Mouse (Mus musculus): Measurements from ENCODE around the gene Sigmar1. TPM values are rescaled to one million over a fixed set of nuclear protein-coding genes. Genes with fewer than 3 reads are reported as not detected.
"Not testable (repeated sequence)": the region's sequence is repeated elsewhere in the genome, so short reads cannot be mapped to it uniquely, and the experiment has no call there.

The Sigmar1 gene
- polyA plus RNA-seq, 1 experiment from 2014 or later, result 77.4 TPM

- WGBS, result 15% methylated on average over 8 of the region's 8 CpGs
- DNase-seq (ENCODE audit: low spot score), result peak; percentile 59
- peaks cover 67% of the 10 kb centered on the region for H3K36me3 ChIP-seq
- H3K4me3 ChIP-seq, result no peak overlapping the region
- H3K27ac ChIP-seq, result no peak overlapping the region
- no peaks in the 10 kb centered on the region for H3K9me3 ChIP-seq
- peaks cover 48% of the 10 kb centered on the region for H3K4me1 ChIP-seq (replicated peaks)
- H3K27me3 ChIP-seq (ENCODE audit: insufficient read depth, poor library complexity, severe bottlenecking), result no peaks in the 10 kb centered on the region
These were observed 41.7 kb downstream of the Sigmar1 start for GRCm38 (mm10) chr4:41714276-41714675.

DNA sequence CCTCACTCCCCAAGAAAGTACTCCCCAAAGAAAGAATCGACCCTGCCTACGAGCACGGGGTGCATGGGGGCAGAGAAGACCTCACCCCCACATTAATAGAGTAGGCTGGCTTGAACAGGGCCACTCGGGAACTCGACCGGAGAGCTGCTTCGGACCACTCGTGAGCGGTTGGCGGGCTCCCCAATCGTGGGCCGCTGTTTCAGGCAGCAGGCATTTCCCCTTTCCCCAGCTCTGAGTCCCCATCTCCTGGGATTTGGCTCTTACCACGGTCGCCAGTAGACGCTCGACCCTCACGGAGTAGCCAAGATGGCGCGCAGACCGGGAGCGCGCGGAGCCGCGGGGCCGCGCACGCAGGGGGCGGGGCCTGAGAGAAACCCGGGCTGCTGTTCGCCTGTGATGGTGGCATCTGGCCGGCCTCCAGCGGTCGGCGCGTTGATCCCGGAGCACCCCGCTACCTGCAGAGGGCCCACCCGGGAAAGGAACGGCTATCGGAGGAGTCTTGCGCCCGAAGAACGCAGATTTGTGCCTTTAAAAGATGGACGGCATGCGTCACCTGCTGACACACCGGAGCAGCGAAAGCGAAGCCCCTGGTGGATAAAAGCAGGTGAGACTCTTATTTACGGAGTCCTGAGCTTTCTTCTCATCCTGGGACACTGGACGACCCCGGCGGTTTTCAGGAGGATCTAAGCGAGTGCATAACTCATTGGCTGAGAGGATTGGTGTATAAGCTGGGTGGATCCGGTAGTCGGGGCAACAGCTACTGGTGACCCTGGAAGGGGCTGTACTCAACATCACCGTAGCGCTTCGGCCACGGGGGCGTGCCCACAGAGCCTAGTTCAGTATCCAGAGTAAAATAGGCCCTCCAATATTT is 42.5 kb downstream of the Sigmar1 start, which contains the start of gene Rpp25l:
TSS of gene Rpp25l (minus strand) at position 338 of the 871 bp plus-strand sequence.
- Histone ChIP-seq H3K27ac (peak within 1 kb of the TSS; percentile 97), H3K4me1 (replicated peaks) (peaks cover 54% of the 10 kb centered on the region)

GRCm38 (mm10) chr4:41712421-41713196 is 43.3 kb downstream of the Sigmar1 start:
- no peak for DNase-seq (ENCODE audit: low spot score)
- 50% methylated on average over 31 of the region's 31 CpGs for WGBS
- H3K9me3 ChIP-seq, result no peaks in the 10 kb centered on the region
- H3K36me3 ChIP-seq, result peaks cover 51% of the 10 kb centered on the region
- peaks cover 3% of the 10 kb centered on the region; the same call in 1 of the 2 replicates for H3K27me3 ChIP-seq (ENCODE audit: insufficient read depth, poor library complexity, severe bottlenecking)
- peak overlapping the region; percentile 75 for H3K4me3 ChIP-seq
- peak overlapping the region; percentile 97 for H3K27ac ChIP-seq
- H3K4me1 ChIP-seq (replicated peaks), result peaks cover 63% of the 10 kb centered on the region

More for the DNA sequence above, 42.5 kb downstream of the Sigmar1 start, which contains the start of gene Rpp25l:
- Histone ChIP-seq H3K27me3 (ENCODE audit: insufficient read depth, poor library complexity, severe bottlenecking) (no peaks in the 10 kb centered on the region), H3K9me3 (no peaks in the 10 kb centered on the region), H3K36me3 (peaks cover 59% of the 10 kb centered on the region), H3K4me3 (peak within 1 kb of the TSS; percentile 75)
- WGBS, result under 1% methylated on average over 61 of the region's 61 CpGs
- peak; percentile 91 for DNase-seq (ENCODE audit: low spot score)

DNA sequence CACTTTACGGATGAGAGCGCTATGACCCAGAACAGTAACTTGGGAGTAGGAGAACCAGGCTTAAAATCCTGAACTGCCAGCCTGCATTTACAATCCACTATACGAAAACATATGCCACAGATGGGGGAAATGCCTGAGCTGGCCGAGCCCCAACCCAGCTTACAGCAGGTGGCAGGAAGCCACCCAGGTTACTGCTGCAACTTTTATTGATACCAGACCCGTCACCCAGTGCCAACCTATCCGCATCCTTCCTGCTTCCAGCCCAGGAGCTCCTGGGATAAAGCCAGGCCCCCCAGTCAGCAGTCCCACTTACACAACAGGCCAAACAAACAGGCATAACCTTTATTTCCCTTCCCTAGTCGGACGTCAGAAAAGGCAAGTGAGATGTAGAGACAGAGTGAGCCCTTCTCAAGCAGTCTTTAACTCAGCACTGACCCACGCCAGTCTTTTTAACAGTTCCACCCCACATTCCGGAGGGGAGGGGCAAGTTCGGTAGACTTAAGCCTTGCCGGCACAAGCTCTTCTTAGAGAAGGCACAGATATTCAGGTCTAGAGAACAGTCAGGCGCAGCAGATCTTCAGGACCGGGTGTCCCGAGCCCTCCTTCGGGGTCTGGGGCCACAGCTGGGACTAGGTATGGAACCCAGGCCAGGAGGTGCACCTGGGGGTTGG is 44.1 kb downstream of the Sigmar1 start:
- no peak for DNase-seq (ENCODE audit: low spot score)
- H3K36me3 ChIP-seq, result peaks cover 43% of the 10 kb centered on the region
- no peaks in the 10 kb centered on the region for H3K9me3 ChIP-seq
- peaks cover 65% of the 10 kb centered on the region for H3K4me1 ChIP-seq (replicated peaks)
- H3K27ac ChIP-seq, result peak overlapping the region; percentile 97
- peak overlapping the region; percentile 75 for H3K4me3 ChIP-seq
- 86% methylated on average over 16 of the region's 16 CpGs for WGBS
- H3K27me3 ChIP-seq (ENCODE audit: insufficient read depth, poor library complexity, severe bottlenecking), result peaks cover 3% of the 10 kb centered on the region; the same call in 1 of the 2 replicates

- Histone ChIP-seq H3K4me1 (replicated peaks) (peaks cover 69% of the 10 kb centered on the region), H3K36me3 (peaks cover 28% of the 10 kb centered on the region), H3K4me3 (no peak overlapping the region), H3K27me3 (ENCODE audit: insufficient read depth, poor library complexity, severe bottlenecking) (peaks cover 19% of the 10 kb centered on the region), H3K27ac (no peak overlapping the region), H3K9me3 (no peaks in the 10 kb centered on the region)
- WGBS, result 76% methylated on average over 4 of the region's 4 CpGs
- no peak for DNase-seq (ENCODE audit: low spot score)
These were observed 45.7 kb downstream of the Sigmar1 start for GRCm38 (mm10) chr4:41710229-41710628.

DNA sequence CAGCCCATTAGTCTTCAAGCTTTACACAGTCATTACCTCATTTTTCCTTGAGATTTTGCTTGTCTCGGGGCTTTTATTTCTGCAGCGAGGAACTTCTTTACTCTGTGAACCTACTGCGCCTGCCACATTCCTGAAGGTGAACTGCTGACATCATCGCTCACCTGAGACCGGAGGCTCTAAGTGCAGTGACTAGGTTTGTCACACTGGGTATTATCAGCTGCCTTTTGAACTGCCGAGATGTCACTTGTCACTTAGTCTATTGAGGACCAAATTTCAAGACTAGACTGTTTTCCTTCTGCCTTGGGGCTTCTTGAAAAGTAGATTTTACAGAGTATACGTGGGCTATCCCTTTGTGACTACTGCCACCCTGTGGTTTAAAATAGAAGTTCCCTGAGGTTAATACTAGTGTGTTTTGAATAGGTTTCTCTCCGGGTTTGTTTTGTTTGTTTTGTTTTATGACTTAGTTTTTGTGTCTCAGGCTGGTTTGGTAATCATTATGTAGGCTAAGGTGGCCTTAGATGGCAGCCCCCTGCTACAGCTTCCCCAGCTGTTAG is 47.7 kb downstream of the Sigmar1 start:
- Histone ChIP-seq H3K27ac (no peak overlapping the region), H3K4me3 (no peak overlapping the region), H3K36me3 (peaks cover 23% of the 10 kb centered on the region), H3K27me3 (ENCODE audit: insufficient read depth, poor library complexity, severe bottlenecking) (peaks cover 28% of the 10 kb centered on the region), H3K4me1 (replicated peaks) (peaks cover 67% of the 10 kb centered on the region), H3K9me3 (no peaks in the 10 kb centered on the region)
- no peak for DNase-seq (ENCODE audit: low spot score)
- WGBS, result 45% methylated on average over 8 of the region's 8 CpGs

- peak overlapping the region; percentile 62 for H3K27ac ChIP-seq
These were observed 48.9 kb downstream of the Sigmar1 start for GRCm38 (mm10) chr4:41707011-41707535.

DNA sequence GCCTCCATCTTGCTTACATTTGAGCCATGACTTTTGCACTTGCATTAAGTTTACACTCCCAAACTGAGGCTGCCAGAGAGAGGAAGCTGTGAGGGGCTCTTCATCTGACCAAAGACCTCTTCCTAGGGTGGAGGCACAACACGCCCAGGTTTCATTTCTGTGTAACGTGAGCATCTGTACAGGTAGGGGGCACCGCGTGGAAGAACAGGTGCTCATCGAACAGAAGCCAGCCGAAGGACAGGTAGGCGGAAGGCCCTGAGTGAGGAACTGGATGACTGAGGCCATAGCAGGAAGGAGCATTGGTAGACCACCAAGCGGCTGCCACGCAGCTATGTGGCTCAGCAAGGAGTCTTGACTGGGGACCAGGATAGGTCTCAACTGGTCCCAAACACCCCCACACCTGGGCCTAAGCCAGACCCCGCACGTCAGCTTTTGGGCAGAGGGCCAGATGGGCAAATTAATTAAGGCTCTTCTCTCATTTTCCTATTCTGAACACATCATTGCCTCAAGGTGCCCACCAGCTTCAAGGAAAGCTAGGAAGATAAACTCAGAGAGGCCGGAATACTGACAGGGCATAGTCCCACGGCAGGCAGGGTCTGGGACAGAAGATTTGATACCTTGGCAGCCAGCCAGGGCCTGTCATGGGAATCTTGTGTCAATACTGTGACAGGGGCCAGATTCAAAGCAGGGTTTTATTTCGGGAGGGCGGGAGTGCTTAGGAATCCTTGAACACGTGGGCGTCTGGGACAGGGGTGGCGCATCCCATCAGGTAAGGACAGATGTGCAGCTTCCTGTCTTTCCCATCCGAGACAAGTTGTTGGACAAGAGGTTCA is 49.8 kb downstream of the Sigmar1 start:
- peaks cover 9% of the 10 kb centered on the region for H3K36me3 ChIP-seq
- no peak for DNase-seq (ENCODE audit: low spot score)
- peak overlapping the region; percentile 41; the same call in 1 of the 2 replicates for H3K27ac ChIP-seq
- H3K9me3 ChIP-seq, result no peaks in the 10 kb centered on the region
- peaks cover 47% of the 10 kb centered on the region for H3K4me1 ChIP-seq (replicated peaks)
- WGBS, result 73% methylated on average over 19 of the region's 19 CpGs
- H3K27me3 ChIP-seq (ENCODE audit: insufficient read depth, poor library complexity, severe bottlenecking), result peaks cover 28% of the 10 kb centered on the region
- peak overlapping the region; percentile 32; the same call in 1 of the 2 replicates for H3K4me3 ChIP-seq

More at GRCm38 (mm10) chr4:41707011-41707535, 48.9 kb downstream of the Sigmar1 start:
- Histone ChIP-seq H3K9me3 (no peaks in the 10 kb centered on the region), H3K4me3 (peak overlapping the region; percentile 32), H3K4me1 (replicated peaks) (peaks cover 57% of the 10 kb centered on the region), H3K27me3 (ENCODE audit: insufficient read depth, poor library complexity, severe bottlenecking) (peaks cover 28% of the 10 kb centered on the region), H3K36me3 (peaks cover 19% of the 10 kb centered on the region)
- under 1% methylated on average over 13 of the region's 13 CpGs for WGBS
- DNase-seq (ENCODE audit: low spot score), result peak; percentile 79

GRCm38 (mm10) chr4:41704651-41705050 is 51.3 kb downstream of the Sigmar1 start:
- H3K27ac ChIP-seq, result no peak overlapping the region
- peaks cover 28% of the 10 kb centered on the region for H3K27me3 ChIP-seq (ENCODE audit: insufficient read depth, poor library complexity, severe bottlenecking)
- no peaks in the 10 kb centered on the region for H3K36me3 ChIP-seq
- 6% methylated on average over 5 of the region's 5 CpGs for WGBS
- peaks cover 46% of the 10 kb centered on the region for H3K4me1 ChIP-seq (replicated peaks)
- H3K4me3 ChIP-seq, result no peak overlapping the region
- no peak for DNase-seq (ENCODE audit: low spot score)
- no peaks in the 10 kb centered on the region for H3K9me3 ChIP-seq

GRCm38 (mm10) chr4:41702226-41702625 is 53.7 kb downstream of the Sigmar1 start:
- H3K9me3 ChIP-seq; DNase-seq (ENCODE audit: low spot score); H3K4me3 ChIP-seq; H3K27ac ChIP-seq; H3K36me3 ChIP-seq: not testable (repeated sequence)
- WGBS, result 61% methylated on average over 2 of the region's 2 CpGs
- H3K4me1 ChIP-seq (replicated peaks), result peaks cover 30% of the 10 kb centered on the region
- H3K27me3 ChIP-seq (ENCODE audit: insufficient read depth, poor library complexity, severe bottlenecking), result peaks cover 31% of the 10 kb centered on the region

GRCm38 (mm10) chr4:41700224-41700623 is 55.7 kb downstream of the Sigmar1 start:
- not testable (repeated sequence) for H3K36me3 ChIP-seq; H3K27ac ChIP-seq; H3K9me3 ChIP-seq; H3K4me3 ChIP-seq; DNase-seq (ENCODE audit: low spot score)
- H3K27me3 ChIP-seq (ENCODE audit: insufficient read depth, poor library complexity, severe bottlenecking), result peaks cover 15% of the 10 kb centered on the region
- WGBS, result 79% methylated on average over 4 of the region's 8 CpGs
- peaks cover 19% of the 10 kb centered on the region for H3K4me1 ChIP-seq (replicated peaks)

Measured in hindbrain, embryonic 10.5 days (tissue).